Mouse (Mus musculus): ENCODE data around the gene Fastkd3. TPM values are rescaled to one million over a fixed set of nuclear protein-coding genes. Genes with fewer than 3 reads are reported as not detected.
A peak's percentile ranks its signal among the peaks of the same experiment; 100 is the strongest.

Gene Fastkd3
- total and polyA plus RNA-seq, 2 experiments from 2014 or later: 12.3 to 21.3 TPM

DNA sequence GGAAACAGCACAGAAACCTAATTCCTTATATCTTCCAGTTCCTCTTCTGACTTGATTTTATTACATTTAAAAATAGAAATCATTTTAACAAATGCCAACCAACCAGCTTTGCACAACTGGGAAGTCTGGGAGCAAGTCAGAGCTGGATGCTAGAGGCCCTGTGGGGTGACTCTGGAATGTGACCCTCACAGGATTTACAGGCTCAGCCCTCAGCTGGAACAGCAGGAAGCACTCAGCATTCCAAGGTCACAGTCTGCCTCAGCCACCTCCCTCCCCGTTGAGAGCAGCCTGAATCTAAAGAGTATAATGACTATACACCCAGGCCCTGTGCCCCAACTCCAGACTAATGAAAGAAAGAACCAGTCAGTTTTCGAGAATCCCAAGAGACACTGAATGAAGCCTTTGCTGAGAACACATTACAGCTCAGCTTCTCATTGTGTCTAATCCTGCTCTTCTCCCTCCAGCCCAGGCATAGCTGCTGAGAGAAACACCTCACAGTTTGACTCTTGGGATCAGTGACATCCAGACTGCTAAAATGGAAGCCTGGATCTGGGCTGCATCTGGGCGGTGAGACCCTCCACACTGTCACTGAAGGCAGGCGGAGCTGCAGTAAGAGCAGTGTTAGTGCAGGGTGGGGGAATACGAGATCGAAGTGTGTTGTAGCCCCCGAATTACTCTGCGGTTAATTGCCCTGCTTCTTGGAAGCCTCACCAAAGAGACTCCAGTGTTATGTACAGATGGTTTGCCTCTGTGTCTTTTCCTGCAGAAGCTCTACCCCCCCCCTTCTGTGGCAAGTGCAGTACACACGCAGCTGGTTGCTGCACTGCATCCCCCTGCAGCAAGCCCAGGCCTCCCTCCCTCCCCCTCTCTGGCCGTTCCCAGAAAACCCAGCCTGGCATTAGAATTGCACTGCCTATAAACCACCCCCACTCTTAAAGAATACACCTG lies 8.8 kb upstream of the Fastkd3 start:
- no peak for ATAC-seq
- H3K9me3 ChIP-seq (ENCODE audit: low read length): no peaks in the 10 kb centered on the region
- H3K4me3 ChIP-seq (ENCODE audit: low read depth, low read length): no peak overlapping the region
- TF ChIP-seq CTCF (IDR thresholded peaks at IDR 0.05; ENCODE audit: low read depth): no peak
- no peak overlapping the region for H3K4me2 ChIP-seq (ENCODE audit: low read depth)
- peaks cover 58% of the 10 kb centered on the region for H3K36me3 ChIP-seq (ENCODE audit: insufficient read depth)
- WGBS: 65% methylated on average over 10 of the region's 10 CpGs
- H3K27ac ChIP-seq (ENCODE audit: low read depth, low read length): no peak overlapping the region
- no peaks in the 10 kb centered on the region for H3K4me1 ChIP-seq (ENCODE audit: insufficient read depth)
- no peak for DNase-seq
- H3K9ac ChIP-seq: no peak overlapping the region
- no peaks in the 10 kb centered on the region for H3K27me3 ChIP-seq (ENCODE audit: insufficient read depth, low read length)

- no peak for ATAC-seq
- no peak for TF ChIP-seq CTCF (IDR thresholded peaks at IDR 0.05; ENCODE audit: low read depth)
- no peaks in the 10 kb centered on the region for H3K27me3 ChIP-seq (ENCODE audit: insufficient read depth, low read length)
- no peak overlapping the region for H3K9ac ChIP-seq
- no peaks in the 10 kb centered on the region for H3K9me3 ChIP-seq (ENCODE audit: low read length)
- WGBS: 77% methylated on average over 4 of the region's 4 CpGs
- no peak overlapping the region for H3K4me3 ChIP-seq (ENCODE audit: low read depth, low read length)
- peaks cover 54% of the 10 kb centered on the region for H3K36me3 ChIP-seq (ENCODE audit: insufficient read depth)
- no peaks in the 10 kb centered on the region for H3K4me1 ChIP-seq (ENCODE audit: insufficient read depth)
- no peak overlapping the region for H3K4me2 ChIP-seq (ENCODE audit: low read depth)
- DNase-seq: no peak
- no peak overlapping the region for H3K27ac ChIP-seq (ENCODE audit: low read depth, low read length)
These were observed 7.6 kb upstream of the Fastkd3 start for GRCm38 (mm10) chr13:68574398-68574797.

GRCm38 (mm10) chr13:68577945-68578344 lies 4.1 kb upstream of the Fastkd3 start:
- DNase-seq (peak; percentile 32), ATAC-seq (no peak)
- Histone ChIP-seq H3K27ac (ENCODE audit: low read depth, low read length) (no peak overlapping the region), H3K9ac (no peak overlapping the region), H3K4me3 (ENCODE audit: low read depth, low read length) (no peak overlapping the region), H3K36me3 (ENCODE audit: insufficient read depth) (peaks cover 32% of the 10 kb centered on the region), H3K27me3 (ENCODE audit: insufficient read depth, low read length) (no peaks in the 10 kb centered on the region), H3K4me2 (ENCODE audit: low read depth) (no peak overlapping the region), H3K4me1 (ENCODE audit: insufficient read depth) (peaks cover 5% of the 10 kb centered on the region; the same call in 1 of the 2 replicates), H3K9me3 (ENCODE audit: low read length) (no peaks in the 10 kb centered on the region)
- TF ChIP-seq CTCF (IDR thresholded peaks at IDR 0.05; ENCODE audit: low read depth): no peak
- 70% methylated on average over 7 of the region's 7 CpGs for WGBS

DNA sequence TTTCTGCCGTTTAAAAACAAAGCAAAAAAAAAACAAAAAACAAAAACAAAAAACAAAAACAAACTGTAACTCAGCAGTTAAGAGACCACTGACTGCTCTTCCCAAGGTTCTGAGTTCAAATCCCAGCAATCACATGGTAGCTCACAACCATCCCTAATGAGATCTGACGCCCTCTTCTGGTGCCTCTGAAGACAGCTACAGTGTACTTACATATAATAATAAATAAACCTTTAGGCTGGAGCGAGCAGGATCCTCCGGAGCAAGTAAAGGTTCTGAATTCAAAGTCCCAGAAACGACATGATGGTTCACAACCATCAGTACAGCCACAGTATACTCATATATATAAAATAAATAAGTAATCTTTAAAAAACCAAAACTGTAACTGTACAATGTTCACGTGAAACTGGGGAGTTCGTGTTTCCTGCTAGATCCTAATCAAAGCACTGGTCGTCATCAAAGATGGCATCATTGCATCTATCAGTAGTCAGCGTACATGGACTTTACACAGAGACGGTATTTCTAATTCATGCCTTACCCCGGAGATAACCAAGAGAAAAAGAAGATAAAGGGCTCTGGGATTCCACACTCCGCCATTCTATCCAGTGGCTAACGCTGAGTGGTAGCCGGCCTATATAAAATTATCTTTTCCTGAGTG lies 821 bp upstream of the Fastkd3 start:
- 26% methylated on average over 14 of the region's 14 CpGs for WGBS
- ATAC-seq: no peak
- Histone ChIP-seq H3K9ac (peak overlapping the region; percentile 74), H3K27me3 (ENCODE audit: insufficient read depth, low read length) (no peaks in the 10 kb centered on the region), H3K9me3 (ENCODE audit: low read length) (no peaks in the 10 kb centered on the region), H3K4me3 (ENCODE audit: low read depth, low read length) (peak overlapping the region; percentile 83), H3K4me2 (ENCODE audit: low read depth) (peak overlapping the region; percentile 84), H3K4me1 (ENCODE audit: insufficient read depth) (peaks cover 5% of the 10 kb centered on the region; the same call in 1 of the 2 replicates), H3K36me3 (ENCODE audit: insufficient read depth) (peaks cover 36% of the 10 kb centered on the region), H3K27ac (ENCODE audit: low read depth, low read length) (peak overlapping the region; percentile 78)
- no peak for DNase-seq
- TF ChIP-seq CTCF (IDR thresholded peaks at IDR 0.05; ENCODE audit: low read depth): 0 out of 2 replicates have a peak, but pooled peaks have one; percentile 18

DNA sequence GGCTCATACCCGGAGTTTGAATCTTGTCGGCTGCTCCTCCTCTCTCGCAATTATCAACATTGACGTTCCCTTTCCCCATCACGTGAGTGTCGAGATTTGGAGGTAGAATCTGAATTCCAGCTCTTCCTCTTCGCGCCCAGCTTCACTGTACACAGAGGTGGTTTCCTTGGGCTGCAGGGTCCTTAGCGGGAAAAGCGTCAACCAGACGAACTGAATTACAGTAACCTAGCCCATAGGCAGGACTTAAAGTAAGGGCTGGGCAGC lies 415 bp downstream of the Fastkd3 start:
- Histone ChIP-seq H3K4me3 (ENCODE audit: low read depth, low read length) (peak overlapping the region; percentile 83), H3K27ac (ENCODE audit: low read depth, low read length) (peak overlapping the region; percentile 78), H3K9me3 (ENCODE audit: low read length) (no peaks in the 10 kb centered on the region), H3K4me2 (ENCODE audit: low read depth) (peak overlapping the region; percentile 84), H3K9ac (peak overlapping the region; percentile 74), H3K4me1 (ENCODE audit: insufficient read depth) (peaks cover 5% of the 10 kb centered on the region; the same call in 1 of the 2 replicates), H3K36me3 (ENCODE audit: insufficient read depth) (peaks cover 31% of the 10 kb centered on the region), H3K27me3 (ENCODE audit: insufficient read depth, low read length) (no peaks in the 10 kb centered on the region)
- no peak for TF ChIP-seq CTCF (IDR thresholded peaks at IDR 0.05; ENCODE audit: low read depth)
- WGBS: under 1% methylated on average over 11 of the region's 11 CpGs
- DNase-seq (no peak), ATAC-seq (no peak)

DNA sequence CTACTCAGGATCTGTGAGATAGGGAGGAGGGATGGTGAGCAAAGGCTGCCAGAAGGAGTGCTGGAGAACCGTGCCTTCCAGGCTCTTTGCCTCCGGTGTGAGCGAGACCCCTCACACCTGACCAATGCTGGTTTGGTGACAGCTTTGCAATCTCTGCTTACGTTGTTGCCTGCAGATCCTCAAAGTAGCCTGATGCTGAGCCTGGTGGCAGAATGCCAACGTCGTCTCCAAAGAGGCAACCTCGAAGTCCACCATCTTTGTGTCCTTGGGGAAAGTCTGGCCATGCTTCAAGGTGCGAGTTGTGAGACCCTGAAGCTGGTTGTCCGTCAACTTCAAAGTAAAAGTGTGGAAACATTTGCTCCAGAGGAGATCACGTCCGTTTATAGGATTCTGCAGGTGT lies 1.9 kb downstream of the Fastkd3 start:
- H3K4me3 ChIP-seq (ENCODE audit: low read depth, low read length): no peak overlapping the region
- no peak for TF ChIP-seq CTCF (IDR thresholded peaks at IDR 0.05; ENCODE audit: low read depth)
- peaks cover 5% of the 10 kb centered on the region; the same call in 1 of the 2 replicates for H3K4me1 ChIP-seq (ENCODE audit: insufficient read depth)
- H3K9ac ChIP-seq: no peak overlapping the region
- H3K27ac ChIP-seq (ENCODE audit: low read depth, low read length): no peak overlapping the region
- WGBS: 94% methylated on average over 11 of the region's 11 CpGs
- peaks cover 45% of the 10 kb centered on the region for H3K36me3 ChIP-seq (ENCODE audit: insufficient read depth)
- ATAC-seq (no peak), DNase-seq (no peak)
- no peaks in the 10 kb centered on the region for H3K27me3 ChIP-seq (ENCODE audit: insufficient read depth, low read length)
- no peak overlapping the region for H3K4me2 ChIP-seq (ENCODE audit: low read depth)
- H3K9me3 ChIP-seq (ENCODE audit: low read length): no peaks in the 10 kb centered on the region

GRCm38 (mm10) chr13:68585441-68585840 lies 3.4 kb downstream of the Fastkd3 start:
- Histone ChIP-seq H3K9me3 (ENCODE audit: low read length) (no peaks in the 10 kb centered on the region), H3K4me3 (ENCODE audit: low read depth, low read length) (no peak overlapping the region), H3K27me3 (ENCODE audit: insufficient read depth, low read length) (no peaks in the 10 kb centered on the region), H3K27ac (ENCODE audit: low read depth, low read length) (no peak overlapping the region), H3K36me3 (ENCODE audit: insufficient read depth) (peaks cover 60% of the 10 kb centered on the region), H3K9ac (no peak overlapping the region), H3K4me1 (ENCODE audit: insufficient read depth) (peaks cover 5% of the 10 kb centered on the region; the same call in 1 of the 2 replicates), H3K4me2 (ENCODE audit: low read depth) (no peak overlapping the region)
- ATAC-seq: no peak
- no peak for TF ChIP-seq CTCF (IDR thresholded peaks at IDR 0.05; ENCODE audit: low read depth)
- DNase-seq: no peak
- 88% methylated on average over 7 of the region's 7 CpGs for WGBS

Measured in forebrain, postnatal 0 days (tissue).